Mouse (Mus musculus) bone marrow macrophage, adult 2 months (primary cell): ENCODE data around the gene Rab4a. TPM values are rescaled to one million over a fixed set of nuclear protein-coding genes. Genes with fewer than 3 reads are reported as not detected.
A peak's percentile ranks its signal among the peaks of the same experiment; 100 is the strongest.

Experiments used
- H3K27ac ChIP-seq: 2 replicates; pipeline ENCODE4 v1.5.1; 2012; ENCODE audit warnings: low read depth, low read length; ENCODE audit not compliant: insufficient read depth
- H3K4me1 ChIP-seq: 2 replicates; pipeline ENCODE4 v1.6.1; 2012; ENCODE audit warnings: low read length; ENCODE audit not compliant: control insufficient read depth, insufficient read depth
- H3K4me3 ChIP-seq: 2 replicates; pipeline ENCODE4 v1.5.1; 2012; ENCODE audit warnings: mild to moderate bottlenecking, low read length, moderate library complexity; ENCODE audit not compliant: insufficient read depth
- CTCF ChIP-seq: IDR thresholded peaks from 2 replicates; pipeline ENCODE4 v1.5.1; 2012; ENCODE audit warnings: low read depth, mild to moderate bottlenecking, low read length, moderate library complexity
- POLR2A ChIP-seq: IDR thresholded peaks from 2 replicates; pipeline ENCODE4 v1.6.1; 2012; ENCODE audit warnings: mild to moderate bottlenecking, low read depth, low read length, borderline replicate concordance
- polyA plus RNA-seq: library from polyadenylated mRNA; stranded (reverse); fragments of >200 nt; gene quantifications from 2 replicates; pipeline ENCODE4 v1.2.4, GENCODE M21; 2012; ENCODE audit not compliant: missing spikeins, insufficient read depth, insufficient read length

The Rab4a gene
- polyA plus RNA-seq, 1 experiment: 1.2 TPM

GRCm38 (mm10) chr8:123767874-123768273 is 37.9 kb upstream of the Rab4a start:
- TF ChIP-seq CTCF (no peak), POLR2A (no peak)
- Histone ChIP-seq H3K27ac (no peak overlapping the region), H3K4me1 (peaks cover 11% of the 10 kb centered on the region), H3K4me3 (no peak overlapping the region)

DNA sequence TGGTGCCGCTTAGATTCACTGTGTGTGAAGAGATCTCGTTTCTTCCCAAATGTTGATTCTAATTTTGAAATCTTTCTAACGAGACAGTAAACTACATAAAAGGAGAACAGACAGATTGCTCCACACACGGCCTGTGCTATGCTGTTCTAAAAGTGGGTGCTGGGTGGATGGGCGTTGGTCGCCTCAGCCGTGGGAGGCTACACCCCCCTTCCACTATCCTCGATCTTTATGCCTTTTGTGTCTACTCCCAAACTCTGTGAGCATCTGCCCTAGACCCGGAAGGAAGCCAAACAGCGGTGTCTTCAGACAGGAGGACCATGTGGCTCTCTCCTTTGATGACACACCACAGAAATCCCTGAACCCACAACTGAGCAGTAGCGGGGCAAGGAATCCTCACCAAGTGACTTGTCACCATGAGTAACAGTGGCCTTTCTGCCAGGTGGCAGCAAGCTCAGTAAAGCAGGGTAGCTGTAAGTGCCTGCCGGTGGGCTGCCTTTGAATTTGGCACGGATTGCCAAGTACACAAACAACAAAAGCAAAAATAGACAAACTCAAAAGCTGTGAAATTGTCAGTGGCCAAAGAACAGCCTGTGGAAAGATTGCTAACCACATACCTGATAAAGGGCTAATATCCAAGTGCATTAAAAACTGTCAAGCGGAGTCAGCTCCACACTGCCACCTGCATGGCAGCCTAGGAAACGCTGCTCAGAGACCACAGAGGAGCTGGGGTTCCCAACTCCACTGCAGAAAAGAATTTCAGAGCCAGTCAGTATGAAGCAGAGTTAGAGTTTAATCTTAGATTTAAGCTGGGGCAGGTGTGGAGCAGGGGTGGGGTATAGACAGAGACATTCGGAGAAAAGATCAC is 37.1 kb upstream of the Rab4a start:
- TF ChIP-seq CTCF (peak; percentile 69; the same call in 1 of the 2 replicates), POLR2A (no peak)
- peaks cover 5% of the 10 kb centered on the region for H3K4me1 ChIP-seq
- H3K4me3 ChIP-seq: no peak overlapping the region
- H3K27ac ChIP-seq: no peak overlapping the region

GRCm38 (mm10) chr8:123773468-123773867 is 32.3 kb upstream of the Rab4a start:
- Histone ChIP-seq H3K4me3 (no peak overlapping the region), H3K4me1 (no peaks in the 10 kb centered on the region), H3K27ac (no peak overlapping the region)
- TF ChIP-seq CTCF (no peak), POLR2A (no peak)

DNA sequence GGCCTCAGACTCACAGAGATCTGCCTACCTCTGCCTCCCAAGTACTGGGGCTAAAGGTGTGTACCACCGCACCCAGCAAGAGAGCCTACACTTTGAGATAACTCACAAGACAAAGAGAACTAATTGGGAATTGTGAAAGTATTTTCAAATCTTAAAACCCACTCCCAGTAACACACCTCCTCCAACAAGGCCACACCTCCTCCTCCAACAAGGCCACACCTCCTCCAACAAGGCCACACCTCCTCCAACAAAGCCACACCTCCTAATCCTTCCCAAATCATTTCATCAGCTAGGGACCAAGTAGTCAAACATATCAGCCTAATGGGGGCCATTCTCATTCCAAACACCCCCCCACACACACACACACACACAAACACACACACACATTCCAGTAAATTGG is 31.3 kb upstream of the Rab4a start:
- Histone ChIP-seq H3K4me3 (no peak overlapping the region), H3K4me1 (no peaks in the 10 kb centered on the region), H3K27ac (no peak overlapping the region)
- TF ChIP-seq CTCF (no peak), POLR2A (no peak)

DNA sequence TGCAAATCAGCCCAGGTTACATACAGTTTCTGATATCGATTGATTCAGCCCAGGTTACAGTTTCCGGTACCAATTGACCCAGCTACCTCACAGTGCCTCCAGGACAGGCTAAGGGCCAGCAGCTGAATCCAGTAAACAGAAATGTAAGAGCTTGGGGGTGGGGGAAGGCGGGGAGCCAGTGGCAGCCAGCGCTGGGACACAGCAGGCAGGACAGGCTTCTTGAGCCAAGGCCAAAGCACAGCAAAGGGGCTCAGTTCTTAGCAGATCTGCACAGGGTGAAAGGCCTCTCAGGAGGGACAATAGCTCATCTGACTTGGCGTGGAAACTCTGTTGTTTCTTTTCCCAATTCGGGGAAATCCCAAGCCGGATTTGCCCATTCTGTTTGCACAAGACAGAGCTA is 28.5 kb upstream of the Rab4a start:
- Histone ChIP-seq H3K27ac (no peak overlapping the region), H3K4me1 (no peaks in the 10 kb centered on the region), H3K4me3 (no peak overlapping the region)
- TF ChIP-seq POLR2A (no peak), CTCF (no peak)

DNA sequence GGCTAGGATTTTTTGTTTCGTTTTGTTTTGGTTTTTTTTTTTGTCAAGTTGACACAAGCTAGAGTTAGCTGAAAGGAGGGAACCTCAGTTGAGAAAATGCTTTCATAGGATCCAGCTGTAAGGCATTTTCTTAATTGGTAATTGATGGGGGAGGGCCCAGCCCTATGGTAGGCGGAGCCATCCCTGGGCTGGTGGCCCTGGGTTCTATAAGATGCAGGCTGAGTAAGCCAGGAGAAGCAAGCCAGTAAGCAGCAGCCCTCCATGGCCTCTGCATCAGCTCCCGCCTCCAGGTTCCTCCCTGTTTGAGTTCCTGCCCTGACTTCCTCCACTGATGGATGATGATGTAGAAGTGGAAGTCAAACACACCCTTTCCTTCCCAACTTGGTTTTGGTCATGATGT is 25.3 kb upstream of the Rab4a start:
- no peak for TF ChIP-seq POLR2A
- TF ChIP-seq CTCF: no peak
- Histone ChIP-seq H3K4me3 (no peak overlapping the region), H3K27ac (no peak overlapping the region), H3K4me1 (no peaks in the 10 kb centered on the region)

DNA sequence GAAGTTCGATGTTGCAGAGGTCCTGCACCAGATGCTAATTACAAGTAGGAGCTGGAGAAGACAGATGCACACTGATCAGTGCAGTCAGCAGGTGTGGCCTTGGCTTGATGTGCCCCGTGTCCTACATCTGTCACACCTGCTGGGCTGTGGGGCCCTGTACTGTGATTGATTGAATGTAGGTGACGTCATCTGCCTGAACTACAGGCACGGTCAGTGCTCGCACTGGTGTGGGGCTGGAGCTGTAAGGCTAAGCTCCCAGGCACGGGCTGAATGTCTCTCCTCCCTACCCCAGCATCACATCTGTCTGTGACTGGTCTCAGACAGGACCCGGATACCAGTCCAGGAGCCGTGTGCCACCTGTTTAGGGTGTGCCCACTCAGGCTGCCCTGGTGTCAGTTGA is 24.5 kb upstream of the Rab4a start:
- TF ChIP-seq CTCF: no peak
- no peak for TF ChIP-seq POLR2A
- H3K4me3 ChIP-seq: no peak overlapping the region
- no peak overlapping the region for H3K27ac ChIP-seq
- H3K4me1 ChIP-seq: no peaks in the 10 kb centered on the region

DNA sequence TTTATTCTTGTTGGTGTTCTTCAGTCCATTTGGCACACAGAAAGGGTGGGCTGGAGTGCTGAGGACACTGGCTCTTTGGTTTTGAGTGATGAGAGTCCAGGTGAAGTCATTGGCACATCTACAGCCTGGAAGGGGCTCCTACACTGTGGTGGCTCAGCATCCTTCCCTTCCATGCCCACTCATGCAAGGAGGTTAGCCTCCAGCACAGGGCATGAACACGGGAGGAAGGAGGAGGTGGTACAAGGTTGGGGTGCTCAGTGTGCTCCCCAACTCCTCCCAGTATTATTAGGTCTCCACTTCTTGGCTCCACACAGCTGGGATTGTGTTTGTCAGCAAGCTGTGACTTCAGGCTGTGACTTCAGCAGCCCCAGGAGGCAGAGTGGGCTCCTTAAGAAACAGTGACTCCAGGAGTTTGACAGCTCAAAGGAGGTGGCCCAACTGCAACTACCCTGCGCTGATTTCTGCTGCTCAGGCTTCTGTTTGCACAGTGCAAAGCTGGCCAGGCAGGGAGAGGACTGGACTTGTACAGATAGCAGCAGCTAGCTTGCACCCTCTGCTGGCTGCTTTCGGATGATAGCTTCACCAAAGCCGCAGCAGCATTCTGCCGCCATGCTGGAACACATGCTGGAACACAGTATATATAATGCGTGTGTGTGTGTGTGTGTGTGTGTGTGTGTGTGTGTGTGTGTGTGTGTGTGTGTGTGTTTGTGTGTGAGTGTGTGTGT is 22.1 kb upstream of the Rab4a start:
- H3K4me1 ChIP-seq: peaks cover 10% of the 10 kb centered on the region
- peak; percentile 72 for TF ChIP-seq CTCF
- no peak for TF ChIP-seq POLR2A
- H3K27ac ChIP-seq: no peak overlapping the region
- H3K4me3 ChIP-seq: no peak overlapping the region

DNA sequence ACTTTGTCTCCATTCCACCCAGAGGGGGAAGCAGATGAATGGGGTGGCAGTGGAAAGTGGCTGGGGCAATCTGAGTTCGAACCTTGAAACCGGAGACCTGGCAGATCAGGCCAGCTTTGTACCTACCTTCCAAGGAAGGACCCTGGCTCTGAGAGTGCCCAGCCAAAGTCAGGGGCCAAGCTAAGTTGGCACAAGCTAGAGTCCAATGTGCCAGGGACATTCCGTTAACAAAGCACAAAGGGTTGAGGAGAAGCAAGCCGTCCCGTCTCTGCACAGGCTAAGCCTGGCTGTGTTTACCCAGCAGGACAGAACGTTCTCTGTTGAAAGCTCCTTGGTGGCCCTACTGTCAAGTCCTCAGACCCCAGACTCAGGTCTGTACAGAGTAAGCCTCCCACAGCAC is 19.6 kb upstream of the Rab4a start:
- no peak for TF ChIP-seq CTCF
- TF ChIP-seq POLR2A: no peak
- Histone ChIP-seq H3K27ac (no peak overlapping the region), H3K4me3 (no peak overlapping the region), H3K4me1 (peaks cover 13% of the 10 kb centered on the region)

DNA sequence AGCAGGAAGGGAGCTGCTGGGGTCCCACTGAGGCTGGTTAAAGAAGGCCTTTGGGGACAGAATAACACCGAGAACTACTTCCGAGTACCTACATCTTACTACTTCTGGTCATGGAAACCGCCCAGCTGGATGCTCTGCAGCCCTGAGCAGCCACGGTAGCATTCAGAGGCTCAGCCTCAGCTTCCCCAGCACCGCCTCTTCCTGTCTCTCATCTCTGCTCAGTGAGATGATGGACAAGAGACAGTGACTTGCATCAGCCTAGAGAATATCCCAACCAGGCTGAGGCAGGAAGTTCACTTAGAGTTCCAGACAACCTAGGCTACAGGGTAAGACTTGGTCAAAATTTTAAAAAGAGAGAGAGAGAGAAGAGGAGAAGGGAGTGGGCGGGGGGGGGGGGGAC is 19.1 kb upstream of the Rab4a start:
- H3K27ac ChIP-seq: no peak overlapping the region
- H3K4me3 ChIP-seq: no peak overlapping the region
- peaks cover 13% of the 10 kb centered on the region for H3K4me1 ChIP-seq
- TF ChIP-seq POLR2A: no peak
- no peak for TF ChIP-seq CTCF
